Mouse (Mus musculus): ENCODE measurements around the gene Cacna1h. TPM values are rescaled to one million over a fixed set of nuclear protein-coding genes. Genes with fewer than 3 reads are reported as not detected.

Cacna1h gene
- total and polyA plus RNA-seq, 2 experiments from 2014 or later: 3.4 to 39.2 TPM

GRCm38 (mm10) chr17:25430534-25430933 is 3.0 kb downstream of the Cacna1h start:
- Histone ChIP-seq H3K27me3 (ENCODE audit: control insufficient read depth, insufficient read depth, low read length) (peaks cover 18% of the 10 kb centered on the region; the same call in 1 of the 2 replicates), H3K9ac (replicated peaks; ENCODE audit: low read depth, low read length) (no peak overlapping the region), H3K4me1 (ENCODE audit: control insufficient read depth, insufficient read depth) (peaks cover 49% of the 10 kb centered on the region), H3K4me3 (ENCODE audit: low read depth, low read length) (no peak overlapping the region), H3K27ac (ENCODE audit: low read depth) (no peak overlapping the region), H3K36me3 (replicated peaks; ENCODE audit: control insufficient read depth, insufficient read depth, low read length) (no peaks in the 10 kb centered on the region), H3K4me2 (ENCODE audit: low read depth, low read length) (no peak overlapping the region), H3K9me3 (replicated peaks; ENCODE audit: control insufficient read depth, low read length) (no peaks in the 10 kb centered on the region)
- ATAC-seq (ENCODE audit: insufficient read depth, low read depth) (no peak), DNase-seq (ENCODE audit: low spot score) (no peak)
- 23% methylated on average over 8 of the region's 8 CpGs for WGBS
- no peak for TF ChIP-seq CTCF (IDR thresholded peaks at IDR 0.05; ENCODE audit: low read depth)
- TF ChIP-seq EP300 (IDR thresholded peaks at IDR 0.05; ENCODE audit: low read depth): no peak

GRCm38 (mm10) chr17:25429886-25430285 is 3.7 kb downstream of the Cacna1h start:
- peak overlapping the region; percentile 52; the same call in 1 of the 2 replicates for H3K27ac ChIP-seq (ENCODE audit: low read depth)
- H3K4me2 ChIP-seq (ENCODE audit: low read depth, low read length): no peak overlapping the region
- WGBS: 21% methylated on average over 6 of the region's 6 CpGs
- H3K9me3 ChIP-seq (replicated peaks; ENCODE audit: control insufficient read depth, low read length): no peaks in the 10 kb centered on the region
- no peak for TF ChIP-seq EP300 (IDR thresholded peaks at IDR 0.05; ENCODE audit: low read depth)
- TF ChIP-seq CTCF (IDR thresholded peaks at IDR 0.05; ENCODE audit: low read depth): no peak
- H3K36me3 ChIP-seq (replicated peaks; ENCODE audit: control insufficient read depth, insufficient read depth, low read length): no peaks in the 10 kb centered on the region
- H3K4me1 ChIP-seq (ENCODE audit: control insufficient read depth, insufficient read depth): peaks cover 49% of the 10 kb centered on the region
- peaks cover 16% of the 10 kb centered on the region; the same call in 1 of the 2 replicates for H3K27me3 ChIP-seq (ENCODE audit: control insufficient read depth, insufficient read depth, low read length)
- no peak for DNase-seq (ENCODE audit: low spot score)
- no peak overlapping the region for H3K4me3 ChIP-seq (ENCODE audit: low read depth, low read length)
- H3K9ac ChIP-seq (replicated peaks; ENCODE audit: low read depth, low read length): no peak overlapping the region
- no peak for ATAC-seq (ENCODE audit: insufficient read depth, low read depth)

DNA sequence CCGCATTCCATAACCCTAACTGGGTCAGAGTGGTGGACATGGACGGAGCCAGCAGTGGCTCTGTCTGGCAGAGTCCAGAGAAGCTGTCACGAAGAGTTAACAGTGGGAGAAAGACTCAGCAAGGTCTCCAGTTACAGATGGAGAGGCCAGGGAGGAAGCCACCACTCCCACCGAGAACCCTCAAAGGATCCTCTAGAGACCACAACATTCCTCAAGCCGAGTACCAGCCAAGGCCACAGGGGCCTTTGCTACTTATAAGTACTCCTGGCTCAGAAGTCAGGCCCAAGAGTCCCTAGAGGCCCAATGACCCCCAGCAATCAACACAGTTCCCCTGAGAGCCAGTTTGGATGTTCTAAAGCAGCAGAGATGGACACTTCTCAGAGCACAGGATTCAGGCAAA is 4.3 kb downstream of the Cacna1h start:
- Histone ChIP-seq H3K4me2 (ENCODE audit: low read depth, low read length) (no peak overlapping the region), H3K9ac (replicated peaks; ENCODE audit: low read depth, low read length) (no peak overlapping the region), H3K4me1 (ENCODE audit: control insufficient read depth, insufficient read depth) (peaks cover 52% of the 10 kb centered on the region), H3K27ac (ENCODE audit: low read depth) (no peak overlapping the region), H3K36me3 (replicated peaks; ENCODE audit: control insufficient read depth, insufficient read depth, low read length) (no peaks in the 10 kb centered on the region), H3K4me3 (ENCODE audit: low read depth, low read length) (no peak overlapping the region), H3K27me3 (ENCODE audit: control insufficient read depth, insufficient read depth, low read length) (peaks cover 16% of the 10 kb centered on the region; the same call in 1 of the 2 replicates), H3K9me3 (replicated peaks; ENCODE audit: control insufficient read depth, low read length) (no peaks in the 10 kb centered on the region)
- 54% methylated on average over 5 of the region's 5 CpGs for WGBS
- DNase-seq (ENCODE audit: low spot score) (no peak), ATAC-seq (ENCODE audit: insufficient read depth, low read depth) (no peak)
- TF ChIP-seq EP300 (IDR thresholded peaks at IDR 0.05; ENCODE audit: low read depth) (no peak), CTCF (IDR thresholded peaks at IDR 0.05; ENCODE audit: low read depth) (no peak)

DNA sequence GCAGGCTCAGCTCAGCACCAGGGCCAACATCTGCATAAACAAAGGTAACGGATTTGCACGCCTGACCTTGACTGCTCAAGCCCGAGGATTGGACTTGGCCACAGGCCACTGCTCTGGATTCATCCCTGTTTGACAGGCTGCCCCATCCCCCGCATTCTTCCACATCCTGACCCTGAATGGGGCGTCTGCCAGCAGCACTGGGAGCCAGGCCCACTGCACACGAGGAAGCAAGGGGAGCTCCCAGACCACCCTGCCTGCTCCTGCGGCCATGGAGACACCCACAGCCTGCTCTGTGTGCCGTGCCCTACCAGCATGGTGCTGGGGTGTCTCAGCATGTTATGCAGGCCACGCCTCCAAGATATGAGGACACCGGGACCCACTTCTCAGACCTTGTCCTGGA is 6.1 kb downstream of the Cacna1h start:
- H3K4me2 ChIP-seq (ENCODE audit: low read depth, low read length): no peak overlapping the region; the same call in 1 of the 2 replicates
- 9% methylated on average over 10 of the region's 10 CpGs for WGBS
- H3K4me1 ChIP-seq (ENCODE audit: control insufficient read depth, insufficient read depth): peaks cover 46% of the 10 kb centered on the region
- TF ChIP-seq EP300 (IDR thresholded peaks at IDR 0.05; ENCODE audit: low read depth) (no peak), CTCF (IDR thresholded peaks at IDR 0.05; ENCODE audit: low read depth) (no peak)
- H3K27me3 ChIP-seq (ENCODE audit: control insufficient read depth, insufficient read depth, low read length): no peaks in the 10 kb centered on the region
- H3K4me3 ChIP-seq (ENCODE audit: low read depth, low read length): no peak overlapping the region
- DNase-seq (ENCODE audit: low spot score) (peak; percentile 71), ATAC-seq (ENCODE audit: insufficient read depth, low read depth) (peak; percentile 61)
- H3K9ac ChIP-seq (replicated peaks; ENCODE audit: low read depth, low read length): no peak overlapping the region; the same call in 1 of the 2 replicates
- H3K27ac ChIP-seq (ENCODE audit: low read depth): peak overlapping the region; percentile 39
- H3K36me3 ChIP-seq (replicated peaks; ENCODE audit: control insufficient read depth, insufficient read depth, low read length): no peaks in the 10 kb centered on the region
- no peaks in the 10 kb centered on the region for H3K9me3 ChIP-seq (replicated peaks; ENCODE audit: control insufficient read depth, low read length)

GRCm38 (mm10) chr17:25425996-25426395 is 7.6 kb downstream of the Cacna1h start:
- no peaks in the 10 kb centered on the region for H3K9me3 ChIP-seq (replicated peaks; ENCODE audit: control insufficient read depth, low read length)
- 70% methylated on average over 2 of the region's 2 CpGs for WGBS
- H3K36me3 ChIP-seq (replicated peaks; ENCODE audit: control insufficient read depth, insufficient read depth, low read length): no peaks in the 10 kb centered on the region
- ATAC-seq (ENCODE audit: insufficient read depth, low read depth) (no peak), DNase-seq (ENCODE audit: low spot score) (no peak)
- no peak overlapping the region for H3K4me2 ChIP-seq (ENCODE audit: low read depth, low read length)
- H3K27ac ChIP-seq (ENCODE audit: low read depth): no peak overlapping the region
- H3K4me3 ChIP-seq (ENCODE audit: low read depth, low read length): no peak overlapping the region
- H3K4me1 ChIP-seq (ENCODE audit: control insufficient read depth, insufficient read depth): peaks cover 35% of the 10 kb centered on the region
- no peaks in the 10 kb centered on the region for H3K27me3 ChIP-seq (ENCODE audit: control insufficient read depth, insufficient read depth, low read length)
- H3K9ac ChIP-seq (replicated peaks; ENCODE audit: low read depth, low read length): no peak overlapping the region
- TF ChIP-seq CTCF (IDR thresholded peaks at IDR 0.05; ENCODE audit: low read depth): no peak
- TF ChIP-seq EP300 (IDR thresholded peaks at IDR 0.05; ENCODE audit: low read depth): no peak

DNA sequence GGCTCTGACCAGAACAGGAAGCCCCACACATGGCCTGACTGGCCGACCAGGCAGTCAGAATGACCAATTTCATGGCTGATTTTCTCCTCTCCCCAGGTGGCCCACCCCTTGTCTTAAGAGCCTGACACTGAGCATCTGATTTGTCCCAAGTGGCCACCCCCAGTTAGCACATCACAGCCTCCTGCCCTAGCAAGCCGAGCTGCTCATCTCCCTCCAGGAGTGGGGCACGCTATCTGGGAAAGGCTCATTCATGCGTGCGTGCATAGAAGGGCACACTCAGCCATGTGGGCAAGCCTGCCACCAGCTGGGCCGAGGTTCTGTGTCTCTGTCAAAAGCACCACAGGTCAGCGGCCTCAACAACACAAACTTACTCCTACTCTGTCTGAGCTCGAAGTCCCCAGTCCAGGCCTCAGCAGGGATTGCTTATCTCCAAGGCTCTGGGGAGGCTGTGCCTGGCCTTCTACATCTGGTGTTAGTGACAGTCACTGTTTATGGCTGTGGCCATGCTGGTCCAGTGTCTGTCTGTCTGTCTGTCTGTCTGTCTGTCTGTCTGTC is 9.0 kb downstream of the Cacna1h start:
- Histone ChIP-seq H3K4me2 (ENCODE audit: low read depth, low read length) (no peak overlapping the region), H3K4me1 (ENCODE audit: control insufficient read depth, insufficient read depth) (peaks cover 21% of the 10 kb centered on the region), H3K9me3 (replicated peaks; ENCODE audit: control insufficient read depth, low read length) (no peaks in the 10 kb centered on the region)

More for the DNA sequence above, 9.0 kb downstream of the Cacna1h start:
- no peak overlapping the region for H3K4me3 ChIP-seq (ENCODE audit: low read depth, low read length)
- ATAC-seq (ENCODE audit: insufficient read depth, low read depth) (no peak), DNase-seq (ENCODE audit: low spot score) (no peak)
- WGBS: 28% methylated on average over 8 of the region's 8 CpGs
- no peaks in the 10 kb centered on the region for H3K36me3 ChIP-seq (replicated peaks; ENCODE audit: control insufficient read depth, insufficient read depth, low read length)
- H3K27me3 ChIP-seq (ENCODE audit: control insufficient read depth, insufficient read depth, low read length): no peaks in the 10 kb centered on the region
- H3K27ac ChIP-seq (ENCODE audit: low read depth): no peak overlapping the region
- TF ChIP-seq CTCF (IDR thresholded peaks at IDR 0.05; ENCODE audit: low read depth) (no peak), EP300 (IDR thresholded peaks at IDR 0.05; ENCODE audit: low read depth) (no peak)
- H3K9ac ChIP-seq (replicated peaks; ENCODE audit: low read depth, low read length): no peak overlapping the region
